Mouse (Mus musculus) heart, embryonic 10.5 days (tissue): Measurements from ENCODE around the gene Ythdf2. TPM values are rescaled to one million over a fixed set of nuclear protein-coding genes. Genes with fewer than 3 reads are reported as not detected.

Experiments
- DNase-seq: peaks from one replicate; pipeline ENCODE4 v3.0.0-alpha.2; 2017; ENCODE audit warnings: low spot score
- H3K27ac ChIP-seq: fragments of 300-500 bp; sonication (generic); 2 replicates; pipeline ENCODE4 v1.5.1; 2016; ENCODE audit warnings: mild to moderate bottlenecking
- H3K27me3 ChIP-seq: fragments of 300-500 bp; sonication (generic); 2 replicates; pipeline ENCODE4 v1.6.1; 2016; ENCODE audit warnings: mild to moderate bottlenecking; ENCODE audit not compliant: poor library complexity, insufficient read depth, severe bottlenecking
- H3K36me3 ChIP-seq: fragments of 300-500 bp; sonication (generic); 2 replicates; pipeline ENCODE4 v1.6.1; 2016; ENCODE audit warnings: mild to moderate bottlenecking, moderate library complexity
- H3K4me1 ChIP-seq: fragments of 300-500 bp; sonication (generic); 2 replicates; pipeline ENCODE4 v1.6.1; 2016; ENCODE audit warnings: mild to moderate bottlenecking
- H3K4me3 ChIP-seq: fragments of 300-500 bp; sonication (generic); 2 replicates; pipeline ENCODE4 v1.5.1; 2016; ENCODE audit warnings: mild to moderate bottlenecking, moderate library complexity
- H3K9me3 ChIP-seq: fragments of 300-500 bp; sonication (generic); 2 replicates; pipeline ENCODE4 v1.6.1; 2016; ENCODE audit warnings: mild to moderate bottlenecking, moderate library complexity
- WGBS: fragments of 180-500 bp; shearing (Covaris S2); methylation state at CpG from one replicate; pipeline ENCODE4 v1.1.7; 2016; 5-methylcytosine and 5-hydroxymethylcytosine counted together
- polyA plus RNA-seq: library from polyadenylated mRNA; unstranded; fragments of >200 nt; fragmentation: Nextera tagmentation; extraction: Ambion mirVana; gene quantifications from 2 replicates; pipeline ENCODE4 v1.2.1, GENCODE M21; 2016

Gene Ythdf2
- polyA plus RNA-seq, 1 experiment from 2014 or later, result 91.6 TPM

GRCm38 (mm10) chr4:132166350-132167290 lies 45.5 kb downstream of the Ythdf2 start:
- no peak overlapping the region for H3K27ac ChIP-seq
- H3K9me3 ChIP-seq, result no peaks in the 10 kb centered on the region
- H3K4me3 ChIP-seq, result no peak overlapping the region
- DNase-seq, result peak; percentile 60
- no peaks in the 10 kb centered on the region for H3K27me3 ChIP-seq
- H3K36me3 ChIP-seq, result no peaks in the 10 kb centered on the region
- H3K4me1 ChIP-seq, result peaks cover 10% of the 10 kb centered on the region; the same call in 1 of the 2 replicates
- WGBS, result 67% methylated on average over 16 of the region's 16 CpGs

GRCm38 (mm10) chr4:132165691-132166090 lies 46.4 kb downstream of the Ythdf2 start:
- Histone ChIP-seq H3K9me3 (no peaks in the 10 kb centered on the region), H3K27me3 (no peaks in the 10 kb centered on the region), H3K4me3 (no peak overlapping the region), H3K27ac (no peak overlapping the region), H3K36me3 (no peaks in the 10 kb centered on the region), H3K4me1 (peaks cover 10% of the 10 kb centered on the region; the same call in 1 of the 2 replicates)
- peak; percentile 78 for DNase-seq
- 66% methylated on average over 14 of the region's 14 CpGs for WGBS

- no peaks in the 10 kb centered on the region for H3K27me3 ChIP-seq
- H3K27ac ChIP-seq, result no peak overlapping the region
- H3K4me3 ChIP-seq, result no peak overlapping the region
- peak; percentile 61 for DNase-seq
- H3K36me3 ChIP-seq, result no peaks in the 10 kb centered on the region
- WGBS, result 50% methylated on average over 12 of the region's 12 CpGs
- H3K9me3 ChIP-seq, result peaks cover 3% of the 10 kb centered on the region; the same call in 1 of the 2 replicates
- H3K4me1 ChIP-seq, result 0 out of 2 replicates have a peak, but pooled peaks cover 9% of the 10 kb centered on the region
Measured at GRCm38 (mm10) chr4:132156941-132157622, 55.0 kb downstream of the Ythdf2 start.

GRCm38 (mm10) chr4:132154877-132155670 lies 57.0 kb downstream of the Ythdf2 start:
- WGBS, result 7% methylated on average over 6 of the region's 6 CpGs
- peak; percentile 77 for DNase-seq
- Histone ChIP-seq H3K27me3 (no peaks in the 10 kb centered on the region), H3K4me1 (0 out of 2 replicates have a peak, but pooled peaks cover 9% of the 10 kb centered on the region), H3K4me3 (no peak overlapping the region), H3K9me3 (peaks cover 3% of the 10 kb centered on the region; the same call in 1 of the 2 replicates), H3K36me3 (no peaks in the 10 kb centered on the region), H3K27ac (no peak overlapping the region)

GRCm38 (mm10) chr4:132151673-132152072 lies 60.4 kb downstream of the Ythdf2 start:
- Histone ChIP-seq H3K36me3 (no peaks in the 10 kb centered on the region), H3K4me3 (no peak overlapping the region), H3K4me1 (0 out of 2 replicates have a peak, but pooled peaks cover 3% of the 10 kb centered on the region), H3K27ac (no peak overlapping the region), H3K27me3 (0 out of 2 replicates have a peak, but pooled peaks cover 3% of the 10 kb centered on the region), H3K9me3 (peaks cover 3% of the 10 kb centered on the region; the same call in 1 of the 2 replicates)
- 59% methylated on average over 1 of the region's 1 CpGs for WGBS
- DNase-seq, result no peak

- peak; percentile 68 for DNase-seq
- WGBS, result 76% methylated on average over 5 of the region's 5 CpGs
- Histone ChIP-seq H3K9me3 (no peaks in the 10 kb centered on the region), H3K27ac (no peak overlapping the region), H3K27me3 (peaks cover 55% of the 10 kb centered on the region), H3K36me3 (no peaks in the 10 kb centered on the region), H3K4me1 (peaks cover 15% of the 10 kb centered on the region), H3K4me3 (no peak overlapping the region)
Measured at GRCm38 (mm10) chr4:132146201-132146600, 65.9 kb downstream of the Ythdf2 start.

- Histone ChIP-seq H3K4me1 (peaks cover 15% of the 10 kb centered on the region), H3K36me3 (no peaks in the 10 kb centered on the region), H3K27ac (no peak overlapping the region), H3K9me3 (no peaks in the 10 kb centered on the region), H3K27me3 (peaks cover 66% of the 10 kb centered on the region), H3K4me3 (peak overlapping the region; percentile 70; the same call in 1 of the 2 replicates)
- 33% methylated on average over 10 of the region's 10 CpGs for WGBS
- no peak for DNase-seq
Measured at GRCm38 (mm10) chr4:132145092-132145491, 67.0 kb downstream of the Ythdf2 start.

GRCm38 (mm10) chr4:132144080-132144841 lies 67.8 kb downstream of the Ythdf2 start, which contains the start of gene Oprd1:
Gene Oprd1 (minus strand): TSS chr4:132144486.
- peak; percentile 76 for DNase-seq
- H3K4me3 ChIP-seq, result peak within 1 kb of the TSS; percentile 70
- no peaks in the 10 kb centered on the region for H3K9me3 ChIP-seq
- no peaks in the 10 kb centered on the region for H3K36me3 ChIP-seq
- under 1% methylated on average over 84 of the region's 89 CpGs for whole genome bisulfite sequencing
- peak within 1 kb of the TSS; percentile 65 for H3K27ac ChIP-seq
- H3K4me1 ChIP-seq, result peaks cover 15% of the 10 kb centered on the region
- peaks cover 66% of the 10 kb centered on the region for H3K27me3 ChIP-seq

- H3K36me3 ChIP-seq, result no peaks in the 10 kb centered on the region
Measured at GRCm38 (mm10) chr4:132138640-132139039, 73.5 kb downstream of the Ythdf2 start.

GRCm38 (mm10) chr4:132137013-132137412 lies 75.1 kb downstream of the Ythdf2 start:
- no peak for DNase-seq
- Histone ChIP-seq H3K27me3 (peaks cover 29% of the 10 kb centered on the region), H3K4me3 (no peak overlapping the region), H3K27ac (no peak overlapping the region), H3K9me3 (no peaks in the 10 kb centered on the region), H3K36me3 (no peaks in the 10 kb centered on the region), H3K4me1 (peaks cover 14% of the 10 kb centered on the region)
- WGBS, result 72% methylated on average over 7 of the region's 7 CpGs

More at GRCm38 (mm10) chr4:132138640-132139039, 73.5 kb downstream of the Ythdf2 start:
- no peak overlapping the region for H3K27ac ChIP-seq
- no peak overlapping the region for H3K4me3 ChIP-seq
- WGBS, result 83% methylated on average over 2 of the region's 2 CpGs
- peaks cover 40% of the 10 kb centered on the region for H3K27me3 ChIP-seq
- 0 out of 2 replicates have a peak, but pooled peaks cover under 1% of the 10 kb centered on the region for H3K4me1 ChIP-seq
- H3K9me3 ChIP-seq, result no peaks in the 10 kb centered on the region
- DNase-seq, result no peak
